Mouse (Mus musculus): ENCODE measurements around the gene Zfp185. TPM values are rescaled to one million over a fixed set of nuclear protein-coding genes. Genes with fewer than 3 reads are reported as not detected.

Zfp185 gene
- polyA plus RNA-seq, 1 experiment, result 6.7 TPM

DNA sequence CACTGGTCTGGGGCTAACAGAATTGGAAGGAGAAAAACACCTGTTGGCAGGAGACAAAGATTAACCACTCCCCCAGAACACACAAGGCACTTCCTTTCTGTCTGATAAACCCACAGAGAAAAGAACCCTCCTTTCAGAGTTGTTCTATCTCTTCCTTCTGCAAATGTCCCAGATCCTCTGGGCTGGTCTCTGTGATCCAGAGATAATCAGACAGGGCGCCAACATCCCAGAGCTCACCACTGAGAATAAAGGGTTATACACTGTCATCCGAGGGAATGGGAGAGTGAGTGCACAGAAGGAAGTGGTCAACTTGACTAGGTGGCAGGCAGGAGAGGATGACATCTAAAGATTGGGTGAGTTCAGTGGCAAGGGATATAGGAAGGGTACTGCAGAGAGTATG is 1.5 kb upstream of the Zfp185 start:
- Histone ChIP-seq H3K4me3 (ENCODE audit: insufficient read depth, low read depth, low read length) (no peak overlapping the region), H3K27ac (ENCODE audit: insufficient read depth, low read depth, low read length) (no peak overlapping the region), H3K27me3 (replicated peaks; ENCODE audit: control insufficient read depth, insufficient read depth, low read length) (no peaks in the 10 kb centered on the region), H3K4me1 (ENCODE audit: control insufficient read depth, insufficient read depth, low read length) (no peaks in the 10 kb centered on the region), H3K36me3 (ENCODE audit: control insufficient read depth, insufficient read depth, low read length) (no peaks in the 10 kb centered on the region)
- WGBS, result 89% methylated on average over 2 of the region's 2 CpGs
- no peak for DNase-seq
- TF ChIP-seq POLR2A (IDR thresholded peaks at IDR 0.05; ENCODE audit: low read depth, low read length) (no peak), CTCF (conservative IDR thresholded peaks at IDR 0.05; ENCODE audit: insufficient read depth, insufficient read length, low read depth, low read length) (no peak)

DNA sequence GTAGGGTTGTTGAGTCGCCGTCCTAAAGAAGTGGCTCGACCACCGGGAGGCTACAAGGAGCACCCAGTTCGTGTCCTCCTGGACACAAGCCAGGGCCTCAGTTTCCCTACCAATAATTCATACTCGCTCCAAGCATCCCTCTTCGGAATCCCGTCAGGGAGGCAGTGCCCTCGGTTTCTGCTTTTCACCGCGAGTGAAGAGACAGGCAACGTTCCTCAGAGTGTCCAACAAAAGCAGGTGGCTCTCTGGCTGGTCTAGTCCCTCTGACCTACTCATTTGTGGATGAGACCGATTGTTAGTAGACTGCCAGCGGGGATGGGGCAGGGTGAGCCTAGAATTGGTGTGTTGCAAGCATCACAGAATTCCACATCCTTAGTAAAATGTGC is 374 bp downstream of the Zfp185 start:
- no peak for TF ChIP-seq CTCF (conservative IDR thresholded peaks at IDR 0.05; ENCODE audit: insufficient read depth, insufficient read length, low read depth, low read length)
- no peak for TF ChIP-seq POLR2A (IDR thresholded peaks at IDR 0.05; ENCODE audit: low read depth, low read length)
- 9% methylated on average over 14 of the region's 14 CpGs for WGBS

DNA sequence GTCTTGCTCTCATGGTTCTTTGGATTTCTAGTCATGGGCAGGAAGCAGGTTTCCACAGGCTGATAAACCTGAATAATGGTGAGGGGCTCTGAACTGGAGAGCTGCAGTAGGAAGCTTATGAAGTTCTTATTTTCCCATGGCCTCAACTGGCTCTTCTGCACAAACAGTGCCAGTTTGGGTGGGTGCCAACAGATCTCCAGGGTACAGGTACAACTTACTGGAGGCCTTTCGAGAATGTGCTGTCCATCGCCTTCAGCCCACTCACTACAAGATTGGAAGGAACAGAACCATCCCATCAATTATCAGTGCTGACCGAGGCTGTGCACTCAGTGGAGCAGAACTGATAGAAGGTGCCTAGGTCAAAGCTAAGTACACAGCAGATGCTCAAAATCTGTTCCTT is 1.3 kb downstream of the Zfp185 start:
- Histone ChIP-seq H3K4me3 (ENCODE audit: insufficient read depth, low read depth, low read length) (no peak overlapping the region), H3K27me3 (replicated peaks; ENCODE audit: control insufficient read depth, insufficient read depth, low read length) (no peaks in the 10 kb centered on the region), H3K4me1 (ENCODE audit: control insufficient read depth, insufficient read depth, low read length) (no peaks in the 10 kb centered on the region), H3K27ac (ENCODE audit: insufficient read depth, low read depth, low read length) (no peak overlapping the region), H3K36me3 (ENCODE audit: control insufficient read depth, insufficient read depth, low read length) (no peaks in the 10 kb centered on the region)
- DNase-seq, result peak; percentile 18
- 60% methylated on average over 3 of the region's 3 CpGs for WGBS
- TF ChIP-seq POLR2A (IDR thresholded peaks at IDR 0.05; ENCODE audit: low read depth, low read length) (no peak), CTCF (conservative IDR thresholded peaks at IDR 0.05; ENCODE audit: insufficient read depth, insufficient read length, low read depth, low read length) (no peak)

More for the DNA sequence above, 374 bp downstream of the Zfp185 start:
- no peak overlapping the region for H3K27ac ChIP-seq (ENCODE audit: insufficient read depth, low read depth, low read length)
- no peaks in the 10 kb centered on the region for H3K27me3 ChIP-seq (replicated peaks; ENCODE audit: control insufficient read depth, insufficient read depth, low read length)
- no peak for DNase-seq
- no peaks in the 10 kb centered on the region for H3K4me1 ChIP-seq (ENCODE audit: control insufficient read depth, insufficient read depth, low read length)
- peak overlapping the region; percentile 73 for H3K4me3 ChIP-seq (ENCODE audit: insufficient read depth, low read depth, low read length)
- no peaks in the 10 kb centered on the region for H3K36me3 ChIP-seq (ENCODE audit: control insufficient read depth, insufficient read depth, low read length)

DNA sequence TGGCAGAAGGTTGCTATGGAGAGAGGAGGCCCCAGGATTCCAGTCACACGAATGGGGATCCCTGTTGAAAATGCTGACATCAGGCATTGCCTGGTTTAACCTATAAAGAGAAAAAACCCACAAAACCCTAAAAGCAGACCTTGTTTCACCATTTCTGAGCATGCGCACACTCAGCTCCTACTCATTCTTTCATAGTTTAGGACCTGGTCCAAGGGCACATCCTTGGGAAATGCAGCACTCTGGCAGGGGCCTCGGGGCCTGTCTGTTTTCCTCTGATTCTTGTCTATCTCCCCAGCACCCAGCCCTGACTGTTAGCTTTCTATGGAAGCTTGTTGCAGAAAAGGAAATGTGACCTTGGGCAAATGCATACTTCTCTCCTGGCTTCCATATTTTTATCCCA is 3.4 kb downstream of the Zfp185 start:
- no peak for DNase-seq
- TF ChIP-seq CTCF (conservative IDR thresholded peaks at IDR 0.05; ENCODE audit: insufficient read depth, insufficient read length, low read depth, low read length), result no peak
- 73% methylated on average over 3 of the region's 3 CpGs for WGBS

DNA sequence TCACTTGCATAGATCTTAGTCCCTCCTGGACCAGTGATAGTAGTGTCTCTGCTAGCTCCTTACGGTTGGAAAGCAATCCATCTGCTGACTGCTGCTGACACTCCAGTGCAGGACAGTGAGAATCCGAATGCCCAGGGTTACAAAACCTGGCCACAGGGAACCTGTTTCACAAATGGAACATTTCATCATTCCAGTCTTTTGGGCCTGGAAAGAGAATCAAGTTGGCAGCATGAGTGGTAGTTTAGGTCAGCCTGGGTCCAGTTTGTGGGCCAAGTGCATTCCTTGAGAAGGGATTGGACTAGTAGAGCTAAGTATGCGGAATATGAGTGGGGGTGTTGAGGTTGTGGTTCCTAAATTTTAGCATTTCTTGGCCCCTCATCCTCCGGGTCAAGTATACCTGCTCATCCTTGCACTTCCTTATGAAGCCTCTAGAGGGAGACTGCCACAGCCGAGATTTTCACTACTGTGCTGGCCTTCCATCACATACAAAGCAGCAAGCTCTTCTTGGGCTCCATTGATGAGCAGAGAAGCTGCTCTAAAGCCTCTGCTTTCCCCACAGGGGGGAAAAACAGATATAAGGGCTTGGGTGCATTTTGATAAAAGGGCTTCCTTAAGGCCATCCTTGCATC is 5.3 kb downstream of the Zfp185 start:
- WGBS, result 66% methylated on average over 5 of the region's 5 CpGs
- no peak overlapping the region for H3K27ac ChIP-seq (ENCODE audit: insufficient read depth, low read depth, low read length)
- no peak overlapping the region for H3K4me3 ChIP-seq (ENCODE audit: insufficient read depth, low read depth, low read length)
- H3K27me3 ChIP-seq (replicated peaks; ENCODE audit: control insufficient read depth, insufficient read depth, low read length), result no peaks in the 10 kb centered on the region
- H3K4me1 ChIP-seq (ENCODE audit: control insufficient read depth, insufficient read depth, low read length), result peaks cover 5% of the 10 kb centered on the region; the same call in 1 of the 2 replicates
- TF ChIP-seq POLR2A (IDR thresholded peaks at IDR 0.05; ENCODE audit: low read depth, low read length) (no peak), CTCF (conservative IDR thresholded peaks at IDR 0.05; ENCODE audit: insufficient read depth, insufficient read length, low read depth, low read length) (peak; percentile 42; the same call in 1 of the 2 replicates)
- DNase-seq, result no peak
- H3K36me3 ChIP-seq (ENCODE audit: control insufficient read depth, insufficient read depth, low read length), result no peaks in the 10 kb centered on the region

More for the DNA sequence above, 3.4 kb downstream of the Zfp185 start:
- Histone ChIP-seq H3K27ac (ENCODE audit: insufficient read depth, low read depth, low read length) (no peak overlapping the region), H3K36me3 (ENCODE audit: control insufficient read depth, insufficient read depth, low read length) (no peaks in the 10 kb centered on the region), H3K4me3 (ENCODE audit: insufficient read depth, low read depth, low read length) (no peak overlapping the region), H3K4me1 (ENCODE audit: control insufficient read depth, insufficient read depth, low read length) (peaks cover 3% of the 10 kb centered on the region; the same call in 1 of the 2 replicates), H3K27me3 (replicated peaks; ENCODE audit: control insufficient read depth, insufficient read depth, low read length) (no peaks in the 10 kb centered on the region)

DNA sequence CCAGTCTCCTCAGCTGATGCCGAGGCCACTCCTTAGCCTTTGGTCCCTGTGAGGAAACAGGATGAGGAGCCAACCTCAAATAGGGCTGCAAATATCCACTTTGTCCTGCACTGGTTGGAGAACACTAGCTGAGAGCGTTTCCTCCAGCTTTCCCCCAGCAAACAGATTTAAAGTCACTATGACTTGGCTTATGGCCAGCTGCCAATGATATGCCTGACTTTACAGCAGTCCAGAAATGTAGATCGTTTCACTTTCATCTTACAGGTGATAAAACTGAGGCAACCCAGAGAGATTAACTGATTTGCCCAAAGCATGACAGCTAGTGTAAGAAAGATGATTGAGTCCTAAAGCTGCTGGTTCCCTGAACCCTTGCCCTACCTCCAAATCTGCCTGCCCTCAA is 8.4 kb downstream of the Zfp185 start:
- TF ChIP-seq POLR2A (IDR thresholded peaks at IDR 0.05; ENCODE audit: low read depth, low read length), result no peak
- no peak for TF ChIP-seq CTCF (conservative IDR thresholded peaks at IDR 0.05; ENCODE audit: insufficient read depth, insufficient read length, low read depth, low read length)
- Histone ChIP-seq H3K27ac (ENCODE audit: insufficient read depth, low read depth, low read length) (no peak overlapping the region), H3K4me1 (ENCODE audit: control insufficient read depth, insufficient read depth, low read length) (peaks cover 8% of the 10 kb centered on the region; the same call in 1 of the 2 replicates), H3K4me3 (ENCODE audit: insufficient read depth, low read depth, low read length) (no peak overlapping the region), H3K36me3 (ENCODE audit: control insufficient read depth, insufficient read depth, low read length) (no peaks in the 10 kb centered on the region), H3K27me3 (replicated peaks; ENCODE audit: control insufficient read depth, insufficient read depth, low read length) (no peaks in the 10 kb centered on the region)
- no peak for DNase-seq
- 16% methylated on average over 3 of the region's 3 CpGs for WGBS

DNA sequence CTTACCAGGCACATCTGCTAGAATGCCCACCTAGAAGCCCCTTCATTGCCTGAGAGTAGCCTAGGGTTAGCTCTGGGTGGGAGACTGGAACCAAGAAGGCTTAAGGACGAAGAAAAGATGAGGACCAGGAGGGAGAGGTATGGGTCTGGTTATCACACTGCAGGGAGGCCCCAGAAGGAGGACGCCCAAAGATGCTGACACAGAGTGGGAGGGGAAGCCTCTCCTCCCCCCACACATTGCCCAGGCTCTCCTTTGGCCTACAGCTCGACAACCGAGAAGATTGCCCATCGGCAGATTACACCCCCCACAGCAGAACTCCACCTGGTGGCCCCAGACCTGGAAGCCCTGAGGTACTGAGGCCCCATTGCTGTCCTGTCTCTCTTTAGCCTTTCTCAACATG is 16.0 kb downstream of the Zfp185 start:
- Histone ChIP-seq H3K4me1 (ENCODE audit: control insufficient read depth, insufficient read depth, low read length) (no peaks in the 10 kb centered on the region), H3K27me3 (replicated peaks; ENCODE audit: control insufficient read depth, insufficient read depth, low read length) (no peaks in the 10 kb centered on the region), H3K4me3 (ENCODE audit: insufficient read depth, low read depth, low read length) (no peak overlapping the region), H3K27ac (ENCODE audit: insufficient read depth, low read depth, low read length) (no peak overlapping the region), H3K36me3 (ENCODE audit: control insufficient read depth, insufficient read depth, low read length) (no peaks in the 10 kb centered on the region)
- DNase-seq, result no peak
- TF ChIP-seq CTCF (conservative IDR thresholded peaks at IDR 0.05; ENCODE audit: insufficient read depth, insufficient read length, low read depth, low read length) (no peak), POLR2A (IDR thresholded peaks at IDR 0.05; ENCODE audit: low read depth, low read length) (no peak)
- 80% methylated on average over 5 of the region's 5 CpGs for WGBS
